Mouse (Mus musculus) G1E (cell line): ENCODE measurements around the gene Ube2v1.

Experiments
- CTCF ChIP-seq: IDR thresholded peaks from 2 replicates; pipeline ENCODE4 v1.5.1; 2012; ENCODE audit warnings: low read depth, low read length, inconsistent platforms, mixed read lengths
- GATA1 ChIP-seq: IDR thresholded peaks from 2 replicates; pipeline ENCODE4 v1.6.1; 2012; ENCODE audit warnings: borderline replicate concordance, low read length, inconsistent platforms, mixed read lengths
- GATA2 ChIP-seq: IDR thresholded peaks from 2 replicates; pipeline ENCODE4 v1.6.1; 2012; ENCODE audit warnings: low read depth, low read length, inconsistent platforms, borderline replicate concordance
- POLR2AphosphoS5 ChIP-seq: IDR thresholded peaks from 2 replicates; pipeline ENCODE4 v1.6.1; 2012; ENCODE audit warnings: low read depth, low read length, inconsistent platforms; ENCODE audit not compliant: insufficient replicate concordance
- TAL1 ChIP-seq: conservative IDR thresholded peaks from 2 replicates; pipeline ENCODE4 v1.6.1; 2012; ENCODE audit warnings: low read depth, low read length, inconsistent platforms, mixed read lengths

GRCm38 (mm10) chr2:167563703-167564102 is 68.2 kb downstream of the Ube2v1 start:
- TF ChIP-seq CTCF (no peak), TAL1 (no peak), GATA1 (no peak), POLR2AphosphoS5 (no peak), GATA2 (no peak)
